Mouse (Mus musculus) neural tube, postnatal 0 days (tissue): ENCODE measurements around the gene Mag. TPM values are rescaled to one million over a fixed set of nuclear protein-coding genes. Genes with fewer than 3 reads are reported as not detected.

Source experiments
- polyA plus RNA-seq: library from polyadenylated mRNA; unstranded; fragments of >200 nt; fragmentation: Nextera tagmentation; extraction: Ambion mirVana; gene quantifications from 2 replicates; pipeline ENCODE4 v1.2.1, GENCODE M21; 2015

Mag gene
- 19.5 and 38.7 TPM in 2 replicates for polyA plus RNA-seq

GRCm38 (mm10) chr7:30914732-30915131, at the start of gene Mag:
TSS of gene Mag (minus strand) at chr7:30914873.

DNA sequence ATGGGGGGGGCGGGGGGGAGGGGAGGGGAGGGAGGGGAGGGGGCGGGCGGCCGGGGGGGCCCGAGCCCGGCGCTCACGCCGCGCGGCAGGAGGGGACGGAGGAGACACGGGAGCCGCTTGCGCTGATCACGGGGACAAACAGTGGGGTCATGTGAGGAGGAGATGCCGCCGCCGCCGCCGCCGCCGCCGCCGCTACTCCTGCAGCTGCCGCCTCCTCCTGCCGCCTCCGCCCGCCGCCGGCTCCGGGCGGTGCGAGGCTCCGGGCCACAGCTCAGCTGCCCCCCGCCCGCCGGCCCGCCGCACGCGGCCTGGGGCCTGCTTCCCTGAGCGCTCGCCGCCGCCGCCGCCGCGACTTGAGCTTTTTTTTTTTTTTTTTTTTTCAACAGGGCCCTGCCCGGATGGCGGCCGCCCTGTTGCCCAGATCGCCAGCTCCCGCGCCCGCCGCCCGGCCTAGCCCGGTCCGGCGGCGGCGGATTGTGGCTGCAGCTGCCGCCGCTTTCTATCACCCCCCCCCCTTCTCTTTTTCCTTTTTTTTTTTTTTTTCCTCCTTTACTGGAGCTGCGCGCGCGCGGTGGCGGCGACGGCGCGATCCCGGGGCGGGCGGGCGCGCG, 42.2 kb upstream of the Mag start, which contains the start of gene Usf2:
Gene Usf2, minus strand, starts transcription at position 48 of the 611 bp plus-strand sequence.

DNA sequence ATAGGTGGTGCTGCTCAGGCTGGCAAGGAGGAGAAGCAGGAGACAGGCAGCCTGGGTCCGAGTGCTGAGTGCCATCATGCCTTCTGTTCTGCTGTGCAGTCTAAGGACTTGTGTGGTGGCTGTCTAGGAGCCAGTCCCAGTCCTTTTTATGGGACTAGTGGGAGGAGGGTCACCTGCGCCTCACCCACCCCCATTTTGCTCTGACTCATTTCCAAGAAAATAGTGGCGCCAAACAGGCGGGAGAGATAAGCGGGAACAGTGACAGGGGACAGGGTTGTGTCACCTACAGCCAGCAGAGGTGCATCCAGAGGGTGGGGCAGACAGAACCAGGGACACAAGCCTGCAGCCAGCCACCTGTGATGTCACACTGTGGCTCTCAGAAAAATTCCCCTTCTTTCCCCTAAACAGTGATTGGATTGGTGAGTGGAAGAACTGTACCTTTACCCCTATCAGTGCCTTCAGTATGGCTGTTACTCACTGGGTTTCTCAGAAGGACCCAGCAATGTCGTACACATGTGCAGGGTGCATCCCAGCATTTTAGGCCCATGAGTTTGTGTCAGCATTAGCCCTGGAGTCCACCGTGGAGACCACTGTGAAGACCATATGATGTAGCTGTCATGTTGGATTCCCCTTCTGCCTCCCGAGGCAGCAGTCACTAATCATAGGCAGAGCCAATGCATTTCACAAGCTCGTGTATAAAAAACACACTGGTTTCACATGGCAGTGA, 29.4 kb upstream of the Mag start, which contains the start of gene Hamp:
Gene Hamp, minus strand, starts transcription at position 124 of the 727 bp plus-strand sequence.

DNA sequence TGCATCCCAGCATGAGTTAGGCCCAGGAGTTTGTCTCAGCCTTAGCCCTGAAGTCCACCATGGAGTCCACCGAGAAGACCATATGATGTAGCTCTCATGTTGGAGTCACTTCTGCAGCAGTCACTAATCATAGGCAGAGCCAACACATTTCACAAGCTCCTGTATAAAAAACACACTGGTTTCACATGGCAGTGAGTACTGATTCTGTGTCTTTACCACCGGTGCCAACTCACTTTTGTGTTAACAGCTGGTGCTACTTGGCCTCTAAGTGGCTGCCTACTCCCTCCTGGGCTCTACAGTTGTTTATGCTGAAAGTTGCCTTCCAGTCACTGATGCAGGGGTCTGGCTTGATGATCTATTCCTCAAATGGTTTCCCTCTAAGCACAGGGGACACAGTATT, 9.9 kb upstream of the Mag start, which contains the start of gene Hamp2:
Gene Hamp2, minus strand, starts transcription at position 101 of the 400 bp plus-strand sequence.

GRCm38 (mm10) chr7:30880176-30880575, 34.5 kb downstream of the Mag start, which contains the start of gene Cd22:
TSS of gene Cd22 (minus strand) at chr7:30880342.

GRCm38 (mm10) chr7:30861464-30861863, 53.2 kb downstream of the Mag start, which contains the start of gene Ffar1:
TSS of gene Ffar1 (minus strand) at chr7:30861564.

DNA sequence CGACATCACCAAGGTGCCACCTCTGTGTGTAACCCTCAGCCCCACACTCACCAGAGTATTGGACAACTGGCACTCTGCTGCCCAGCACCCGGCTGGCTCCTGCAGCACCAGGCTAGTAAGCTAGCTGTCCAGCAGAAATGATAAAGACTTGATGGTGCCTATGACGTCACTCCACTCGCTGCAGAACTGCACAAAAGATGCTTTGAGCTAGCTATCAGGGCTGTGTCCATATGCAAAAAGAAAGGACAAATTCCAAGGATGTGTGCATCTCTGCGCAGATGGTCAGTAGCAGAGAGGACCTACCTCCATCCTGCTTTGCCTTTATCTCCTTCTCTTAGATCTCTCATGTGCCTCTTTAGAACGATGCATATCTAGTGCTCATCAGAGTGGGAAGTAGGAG, 58.6 kb downstream of the Mag start, which contains the start of gene Ffar3:
Gene Ffar3, minus strand, starts transcription at position 101 of the 400 bp plus-strand sequence.

Other genes starting within 250 kb of the Mag start
- gene Haus5, start 249.9 kb downstream of the Mag start, polyA plus RNA-seq: 16.8 and 18.2 TPM in 2 replicates
- not detected in 2 replicates for gene Pmis2, start 243.3 kb downstream of the Mag start, polyA plus RNA-seq
- gene 2200002J24Rik, start 215.9 kb downstream of the Mag start, polyA plus RNA-seq: not detected in 2 replicates
- 6.1 and 6.3 TPM in 2 replicates for gene Atp4a, start 202.7 kb downstream of the Mag start, polyA plus RNA-seq
- gene Tmem147, start 185.3 kb downstream of the Mag start, polyA plus RNA-seq: 359 and 361 TPM in 2 replicates
- 0.43 and 0.98 TPM in 2 replicates for gene Gapdhs, start 171.2 kb downstream of the Mag start, polyA plus RNA-seq
- gene Sbsn, start 163.4 kb downstream of the Mag start, polyA plus RNA-seq: 3.3 and 3.7 TPM in 2 replicates
- 5.9 and 7.8 TPM in 2 replicates for gene Dmkn, start 151.1 kb downstream of the Mag start, polyA plus RNA-seq
- gene Krtdap, start 127.0 kb downstream of the Mag start, polyA plus RNA-seq: 7.9 and 15.2 TPM in 2 replicates
- gene Ffar2, start 91.1 kb downstream of the Mag start, polyA plus RNA-seq: 0.37 TPM in 1 of 2 replicates, not detected in the other
- not detected in 2 replicates for gene Ffar3, start 58.7 kb downstream of the Mag start, polyA plus RNA-seq
- not detected in 2 replicates for gene Ffar1, start 53.3 kb downstream of the Mag start, polyA plus RNA-seq
- gene Cd22, start 34.5 kb downstream of the Mag start, polyA plus RNA-seq: 0.05 TPM in 1 of 2 replicates, not detected in the other
- not detected in 2 replicates for gene Hamp2, start 9.8 kb upstream of the Mag start, polyA plus RNA-seq
- gene Hamp, start 29.2 kb upstream of the Mag start, polyA plus RNA-seq: not detected in 2 replicates
- gene Usf2, start 41.9 kb upstream of the Mag start, polyA plus RNA-seq: 28.6 and 34.2 TPM in 2 replicates
- gene Lsr, start 58.6 kb upstream of the Mag start, polyA plus RNA-seq: 23.1 and 23.9 TPM in 2 replicates
- gene Fam187b, start 58.9 kb upstream of the Mag start, polyA plus RNA-seq: 0.76 and 1.1 TPM in 2 replicates
- 36.9 and 57.9 TPM in 2 replicates for gene Fxyd5, start 127.6 kb upstream of the Mag start, polyA plus RNA-seq
- 714 and 730 TPM in 2 replicates for gene Fxyd7, start 136.6 kb upstream of the Mag start, polyA plus RNA-seq
- 87.3 and 114 TPM in 2 replicates for gene Fxyd1, start 142.3 kb upstream of the Mag start, polyA plus RNA-seq
- 2.5 and 3.6 TPM in 2 replicates for gene Lgi4, start 144.5 kb upstream of the Mag start, polyA plus RNA-seq
- gene Fxyd3, start 161.8 kb upstream of the Mag start, polyA plus RNA-seq: 3.1 and 3.5 TPM in 2 replicates
- 0.71 and 1.0 TPM in 2 replicates for gene Hpn, start 200.4 kb upstream of the Mag start, polyA plus RNA-seq
- 71.7 and 85.1 TPM in 2 replicates for gene Scn1b, start 212.1 kb upstream of the Mag start, polyA plus RNA-seq
- gene Gramd1a, start 241.0 kb upstream of the Mag start, polyA plus RNA-seq: 112 and 137 TPM in 2 replicates